In the genomic region with DNA sequence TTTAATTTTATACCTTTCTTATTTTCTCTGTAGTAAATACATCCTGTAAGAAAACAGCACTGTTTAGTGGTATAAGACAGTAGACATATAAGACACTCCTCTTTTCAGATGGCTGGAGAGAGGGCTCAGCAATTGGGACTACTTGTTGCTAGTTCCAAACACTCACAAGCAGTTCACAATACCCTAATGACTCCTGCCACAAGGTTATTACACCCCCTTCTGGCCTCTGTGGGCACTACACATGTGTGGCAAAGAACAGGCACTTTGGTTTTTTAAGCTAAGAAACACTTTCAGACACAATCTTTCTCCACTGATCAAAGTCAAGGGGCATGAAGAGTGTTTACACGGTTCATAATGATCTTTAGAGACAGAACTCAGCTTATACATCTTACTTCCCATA, we compare ENCODE assay signal across 8 mouse cellular contexts.
DNase-seq lines count a peak whose midpoint lies in the region; ATAC-seq and TF ChIP-seq lines count a peak whose summit lies in the region.

No protein-coding gene starts in this region.

- no peak overlapping the region for H3K4me2 ChIP-seq in hindbrain, postnatal 0 days (ENCODE audit: low read depth, low read length)
- H3K4me2 ChIP-seq in hindbrain, embryonic 12.5 days (replicated peaks), result no peak overlapping the region
- no peak overlapping the region for H3K4me2 ChIP-seq in forebrain, embryonic 11.5 days (ENCODE audit: low read depth, low read length, severe bottlenecking)
- no peak overlapping the region for H3K4me2 ChIP-seq in liver, embryonic 12.5 days

- no peaks in the 10 kb centered on the region for H3K9me3 ChIP-seq in hindbrain, postnatal 0 days (ENCODE audit: low read length)
- no peaks in the 10 kb centered on the region for H3K9me3 ChIP-seq in hindbrain, embryonic 12.5 days (replicated peaks)
- H3K9me3 ChIP-seq in E14TG2a.4 (ENCODE audit: low read length), result no peaks in the 10 kb centered on the region
- no peaks in the 10 kb centered on the region for H3K9me3 ChIP-seq in forebrain, embryonic 11.5 days (ENCODE audit: control insufficient read depth, low read length)
- H3K9me3 ChIP-seq in liver, embryonic 12.5 days (replicated peaks), result no peaks in the 10 kb centered on the region

- H3K4me1 ChIP-seq in hindbrain, postnatal 0 days (ENCODE audit: insufficient read depth, low read length), result no peaks in the 10 kb centered on the region
- no peaks in the 10 kb centered on the region for H3K4me1 ChIP-seq in hindbrain, embryonic 12.5 days
- H3K4me1 ChIP-seq in E14TG2a.4 (replicated peaks; ENCODE audit: low read depth, low read length), result no peaks in the 10 kb centered on the region
- H3K4me1 ChIP-seq in forebrain, embryonic 11.5 days (replicated peaks; ENCODE audit: control insufficient read depth, insufficient read depth, low read length), result no peaks in the 10 kb centered on the region
- no peaks in the 10 kb centered on the region for H3K4me1 ChIP-seq in liver, embryonic 12.5 days

- no peaks in the 10 kb centered on the region for H3K36me3 ChIP-seq in hindbrain, postnatal 0 days (ENCODE audit: insufficient read depth, low read length)
- H3K36me3 ChIP-seq in hindbrain, embryonic 12.5 days, result no peaks in the 10 kb centered on the region
- H3K36me3 ChIP-seq in E14TG2a.4 (ENCODE audit: insufficient read depth, low read length), result no peaks in the 10 kb centered on the region
- H3K36me3 ChIP-seq in forebrain, embryonic 11.5 days (ENCODE audit: control insufficient read depth, insufficient read depth, low read length), result no peaks in the 10 kb centered on the region
- H3K36me3 ChIP-seq in liver, embryonic 12.5 days, result no peaks in the 10 kb centered on the region

- ATAC-seq in hindbrain, postnatal 0 days, result no peak
- ATAC-seq in hindbrain, embryonic 12.5 days (ENCODE audit: low FRiP score), result no peak
- no peak for ATAC-seq in forebrain, embryonic 11.5 days (replicated peaks; ENCODE audit: low FRiP score)
- no peak for ATAC-seq in liver, embryonic 12.5 days

- H3K27me3 ChIP-seq in hindbrain, postnatal 0 days (ENCODE audit: insufficient read depth, low read length), result no peaks in the 10 kb centered on the region
- H3K27me3 ChIP-seq in hindbrain, embryonic 12.5 days, result no peaks in the 10 kb centered on the region
- no peaks in the 10 kb centered on the region for H3K27me3 ChIP-seq in E14TG2a.4 (ENCODE audit: insufficient read depth, low read length)
- no peaks in the 10 kb centered on the region for H3K27me3 ChIP-seq in forebrain, embryonic 11.5 days (ENCODE audit: control insufficient read depth, insufficient read depth, low read length)
- H3K27me3 ChIP-seq in liver, embryonic 12.5 days (replicated peaks), result no peaks in the 10 kb centered on the region

- peak; percentile 45 for DNase-seq in hindbrain, postnatal 0 days (ENCODE audit: low spot score)
- DNase-seq in adrenal gland, postnatal 25 days, result peak; percentile 4
- peak; percentile 19 to 21 for DNase-seq in left cerebral cortex, adult 18-20 months (ENCODE audit: low spot score in 2 of 2)
- DNase-seq in forebrain, embryonic 11.5 days (ENCODE audit: low spot score), result no peak
- DNase-seq in c-Kit-positive CD71-positive TER-119-positive erythroid progenitor cells, embryonic 14.5 days (ENCODE audit: low spot score), result no peak

- H3K27ac ChIP-seq in hindbrain, postnatal 0 days, result no peak overlapping the region
- no peak overlapping the region for H3K27ac ChIP-seq in hindbrain, embryonic 12.5 days
- H3K27ac ChIP-seq in forebrain, embryonic 11.5 days (ENCODE audit: low read depth, low read length), result no peak overlapping the region
- no peak overlapping the region for H3K27ac ChIP-seq in liver, embryonic 12.5 days

- H3K9ac ChIP-seq in hindbrain, postnatal 0 days (replicated peaks; ENCODE audit: low read length), result no peak overlapping the region
- no peak overlapping the region for H3K9ac ChIP-seq in hindbrain, embryonic 12.5 days
- H3K9ac ChIP-seq in forebrain, embryonic 11.5 days (ENCODE audit: low read length), result no peak overlapping the region
- no peak overlapping the region for H3K9ac ChIP-seq in liver, embryonic 12.5 days

- H3K4me3 ChIP-seq in hindbrain, postnatal 0 days (ENCODE audit: low read length), result no peak overlapping the region
- H3K4me3 ChIP-seq in hindbrain, embryonic 12.5 days, result no peak overlapping the region
- H3K4me3 ChIP-seq in E14TG2a.4 (replicated peaks; ENCODE audit: low read length), result no peak overlapping the region
- no peak overlapping the region for H3K4me3 ChIP-seq in forebrain, embryonic 11.5 days (ENCODE audit: low read depth, low read length)
- no peak overlapping the region for H3K4me3 ChIP-seq in liver, embryonic 12.5 days

- WGBS in hindbrain, postnatal 0 days, result 14% methylated on average over 1 of the region's 1 CpGs
- 15% methylated on average over 1 of the region's 1 CpGs for WGBS in hindbrain, embryonic 12.5 days
- WGBS in forebrain, embryonic 11.5 days, result 19% methylated on average over 1 of the region's 1 CpGs
- WGBS in liver, embryonic 12.5 days (ENCODE audit: insufficient replicate concordance), result 0% methylated on average over 1 of the region's 1 CpGs

- peak; percentile 54 for TF ChIP-seq CTCF in hindbrain, postnatal 0 days (IDR thresholded peaks at IDR 0.05; ENCODE audit: low read depth)
- peak; percentile 72 for TF ChIP-seq CTCF in E14TG2a.4 (conservative IDR thresholded peaks at IDR 0.05; ENCODE audit: low read length)

Comparison
In these comparisons a context has a peak if more than half of its experiments do, and no peak if none do; other contexts are left out.
1. DNase-seq: peak in hindbrain, postnatal 0 days (single experiment), adrenal gland, postnatal 25 days (single experiment) and left cerebral cortex, adult 18-20 months (2 of 2); none in forebrain, embryonic 11.5 days (single experiment) and c-Kit-positive CD71-positive TER-119-positive erythroid progenitor cells, embryonic 14.5 days (single experiment).